Mouse (Mus musculus) mouse trophoblast stem cell (cell line): ENCODE measurements around the gene Tas2r138.
"Not testable (repeated sequence)": the region's sequence is repeated elsewhere in the genome, so short reads cannot be mapped to it uniquely, and the experiment has no call there.

Experiments
- in situ Hi-C, 2 experiments: fragments of 300-500 bp; cut with MseI, MboI; formaldehyde crosslinking; loops; 2 replicates in 1 of 2; 3 replicates in 1 of 2; pipeline ENCODE4 v1.15.1; 2025

Gene Tas2r138

GRCm38 (mm10) chr6:40613260-40613852, at the start of gene Tas2r138:
Tas2r138 (minus strand) TSS chr6:40613310.
- in situ Hi-C loops = no loop called here

GRCm38 (mm10) chr6:40660930-40661329, 47.8 kb upstream of the Tas2r138 start:
- in situ Hi-C loops = no loop called here

- in situ Hi-C loops = no loop called here
Measured at GRCm38 (mm10) chr6:40650953-40651352, 37.8 kb upstream of the Tas2r138 start.

- in situ Hi-C loops = no loop called here
Measured at GRCm38 (mm10) chr6:40645701-40646100, 32.6 kb upstream of the Tas2r138 start.

- in situ Hi-C loops = no loop called here
Measured at GRCm38 (mm10) chr6:40640710-40641538, 27.8 kb upstream of the Tas2r138 start.

GRCm38 (mm10) chr6:40637755-40638154, 24.6 kb upstream of the Tas2r138 start:
- in situ Hi-C loops = no loop called here

- in situ Hi-C loops = no loop called here
Measured at GRCm38 (mm10) chr6:40635559-40635958, 22.4 kb upstream of the Tas2r138 start.

- in situ Hi-C loops = no loop called here
Measured at GRCm38 (mm10) chr6:40634640-40635071, 21.5 kb upstream of the Tas2r138 start.

- in situ Hi-C loops = no loop called here
Measured at GRCm38 (mm10) chr6:40628406-40629000, 15.4 kb upstream of the Tas2r138 start, which contains the start of gene Mgam. Mgam (plus strand) TSS chr6:40628831.

- in situ Hi-C loops = no loop called here
Measured at GRCm38 (mm10) chr6:40626111-40626510, 13.0 kb upstream of the Tas2r138 start.

GRCm38 (mm10) chr6:40617965-40618364, 4.9 kb upstream of the Tas2r138 start:
- in situ Hi-C loops = loop anchor here (5.0 kb wide), 2 partner anchors 64 to 69 kb away; no protein-coding TSS in a partner anchor

GRCm38 (mm10) chr6:40610244-40610643, 2.9 kb downstream of the Tas2r138 start:
- in situ Hi-C loops = no loop called here

GRCm38 (mm10) chr6:40607431-40607830, 5.7 kb downstream of the Tas2r138 start:
- in situ Hi-C loops = no loop called here

- in situ Hi-C loops = not testable (repeated sequence)
Measured at GRCm38 (mm10) chr6:40598546-40598945, 14.6 kb downstream of the Tas2r138 start.

GRCm38 (mm10) chr6:40594804-40595550, 18.1 kb downstream of the Tas2r138 start:
- in situ Hi-C loops = no loop called here

- in situ Hi-C loops = no loop called here
Measured at GRCm38 (mm10) chr6:40588346-40588745, 24.8 kb downstream of the Tas2r138 start.

- in situ Hi-C loops = no loop called here
Measured at GRCm38 (mm10) chr6:40585645-40586044, 27.5 kb downstream of the Tas2r138 start, which contains the start of gene Clec5a. Clec5a (minus strand) TSS chr6:40585821.

- in situ Hi-C loops = no loop called here
Measured at GRCm38 (mm10) chr6:40584336-40584735, 28.8 kb downstream of the Tas2r138 start.

GRCm38 (mm10) chr6:40576305-40576704, 36.8 kb downstream of the Tas2r138 start:
- in situ Hi-C loops = no loop called here

GRCm38 (mm10) chr6:40573618-40574017, 39.5 kb downstream of the Tas2r138 start:
- in situ Hi-C loops = no loop called here

- in situ Hi-C loops = no loop called here
Measured at GRCm38 (mm10) chr6:40569187-40569586, 43.9 kb downstream of the Tas2r138 start, which contains the start of gene Olfr460. Olfr460 (plus strand) TSS chr6:40569487.
